Comparison of ENCODE assay signal across 8 mouse cellular contexts in the genomic region with DNA sequence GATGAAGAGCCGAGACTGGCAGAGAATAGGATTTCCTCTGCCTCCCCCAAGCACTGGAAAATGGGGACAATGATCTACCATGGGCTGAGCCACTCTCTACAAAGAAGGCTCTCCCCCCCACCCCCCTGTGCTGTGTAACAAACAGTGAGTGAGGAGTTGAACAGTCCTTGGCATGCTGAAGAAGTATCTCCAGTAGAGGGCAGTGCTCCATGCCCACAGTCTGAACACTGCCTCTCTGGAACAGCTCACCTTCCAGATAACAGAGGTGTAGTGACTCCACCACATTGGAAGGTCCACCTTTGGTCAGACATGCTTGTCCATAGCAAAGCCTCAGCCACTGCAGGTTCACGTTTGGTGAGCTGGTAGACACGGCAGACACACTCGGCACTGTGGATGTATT.
DNase-seq lines count a peak whose midpoint lies in the region; ATAC-seq and TF ChIP-seq lines count a peak whose summit lies in the region.

No protein-coding gene starts in this region.

- H3K4me2 ChIP-seq in hindbrain, embryonic 11.5 days (replicated peaks; ENCODE audit: low read depth, low read length): no peak overlapping the region

- peak; percentile 78 for TF ChIP-seq CTCF in ES-Bruce4 (IDR thresholded peaks at IDR 0.05; ENCODE audit: low read depth, low read length)

- no peaks in the 10 kb centered on the region for H3K4me1 ChIP-seq in ES-Bruce4 (ENCODE audit: control insufficient read depth, insufficient read depth, low read length)
- H3K4me1 ChIP-seq in hindbrain, embryonic 11.5 days (replicated peaks; ENCODE audit: control insufficient read depth, insufficient read depth, low read length): no peaks in the 10 kb centered on the region

- no peak for TF ChIP-seq EP300 in ES-Bruce4 (IDR thresholded peaks at IDR 0.05; ENCODE audit: insufficient read depth, low read depth, low read length)

- no peak overlapping the region for H3K4me3 ChIP-seq in ES-Bruce4 (ENCODE audit: low read depth, low read length)
- no peak overlapping the region for H3K4me3 ChIP-seq in hindbrain, embryonic 11.5 days (ENCODE audit: low read depth, low read length)

- ATAC-seq in hindbrain, embryonic 11.5 days (ENCODE audit: low FRiP score): peak; percentile 67

- H3K27me3 ChIP-seq in ES-Bruce4 (ENCODE audit: control insufficient read depth, insufficient read depth, low read length, poor library complexity, severe bottlenecking): no peaks in the 10 kb centered on the region
- H3K27me3 ChIP-seq in hindbrain, embryonic 11.5 days (ENCODE audit: control insufficient read depth, insufficient read depth, low read length): no peaks in the 10 kb centered on the region

- peak; percentile 22 for DNase-seq in adrenal gland, adult 2 months
- DNase-seq in adrenal gland, postnatal 4 days (ENCODE audit: low spot score in 2 of 2): no peak
- peak; percentile 76 for DNase-seq in embryo, embryonic 10 days (ENCODE audit: low spot score)
- DNase-seq in hindbrain, embryonic 11.5 days (ENCODE audit: low spot score): peak; percentile 53
- DNase-seq in liver: peak; percentile 44
- DNase-seq in naive thymus-derived CD4-positive, alpha-beta T cell, adult 2 months (ENCODE audit: low read depth): peak; percentile 86
- DNase-seq in yolk sac, embryonic 10.5 days (ENCODE audit: low spot score): peak; percentile 22

- H3K27ac ChIP-seq in ES-Bruce4 (ENCODE audit: insufficient read depth, low read length): no peak overlapping the region
- no peak overlapping the region for H3K27ac ChIP-seq in hindbrain, embryonic 11.5 days (ENCODE audit: low read depth, low read length)

- 83% methylated on average over 4 of the region's 4 CpGs for WGBS in hindbrain, embryonic 11.5 days

- no peaks in the 10 kb centered on the region for H3K36me3 ChIP-seq in ES-Bruce4 (ENCODE audit: control insufficient read depth, insufficient read depth, low read length, poor library complexity, severe bottlenecking)
- no peaks in the 10 kb centered on the region for H3K36me3 ChIP-seq in hindbrain, embryonic 11.5 days (ENCODE audit: control insufficient read depth, insufficient read depth, low read length)

- no peak for TF ChIP-seq POLR2A in ES-Bruce4 (IDR thresholded peaks at IDR 0.05; ENCODE audit: insufficient read depth, low read length)

- no peaks in the 10 kb centered on the region for H3K9me3 ChIP-seq in ES-Bruce4 (replicated peaks; ENCODE audit: control insufficient read depth, insufficient read depth, low read length, poor library complexity, severe bottlenecking)
- H3K9me3 ChIP-seq in hindbrain, embryonic 11.5 days (ENCODE audit: control insufficient read depth, low read length): no peaks in the 10 kb centered on the region

- H3K9ac ChIP-seq in ES-Bruce4 (ENCODE audit: low read depth, poor library complexity, severe bottlenecking): no peak overlapping the region
- no peak overlapping the region for H3K9ac ChIP-seq in hindbrain, embryonic 11.5 days (ENCODE audit: low read depth, low read length)

Comparison
In these comparisons a context has a peak if more than half of its experiments do, and no peak if none do; other contexts are left out.
1. DNase-seq: peak in adrenal gland, adult 2 months (single experiment), embryo, embryonic 10 days (single experiment), hindbrain, embryonic 11.5 days (single experiment), liver (single experiment), naive thymus-derived CD4-positive, alpha-beta T cell, adult 2 months (single experiment) and yolk sac, embryonic 10.5 days (single experiment); none in adrenal gland, postnatal 4 days (0 of 2).